Mouse (Mus musculus): ENCODE measurements at regions not wholly inside any gene's neighbourhood (a gene's known extent, or its start where the extent isn't known, plus 50 kb on each side); places are given as distances from the start of the nearest gene placed in this dataset.
A peak's percentile ranks its signal among the peaks of the same experiment; 100 is the strongest.

- no peaks in the 10 kb centered on the region for H3K27me3 ChIP-seq (ENCODE audit: control insufficient read depth, insufficient read depth, low read length)
- H3K4me2 ChIP-seq (ENCODE audit: low read depth, low read length) = no peak overlapping the region
Measured at GRCm38 (mm10) chr5:64566451-64567390, 236.5 kb upstream of the Klf3 start.

GRCm38 (mm10) chr5:64567813-64568212 is 235.4 kb upstream of the Klf3 start:
- H3K9me3 ChIP-seq (replicated peaks; ENCODE audit: control insufficient read depth, low read length) = no peaks in the 10 kb centered on the region
- no peak for ATAC-seq (ENCODE audit: insufficient read depth, low FRiP score)
- no peaks in the 10 kb centered on the region for H3K4me1 ChIP-seq (ENCODE audit: control insufficient read depth, insufficient read depth, low read length)
- 62% methylated on average over 5 of the region's 5 CpGs for WGBS
- no peak overlapping the region for H3K27ac ChIP-seq (ENCODE audit: low read length)
- no peaks in the 10 kb centered on the region for H3K27me3 ChIP-seq (ENCODE audit: control insufficient read depth, insufficient read depth, low read length)
- no peaks in the 10 kb centered on the region for H3K36me3 ChIP-seq (ENCODE audit: control insufficient read depth, insufficient read depth, low read length)
- H3K9ac ChIP-seq (ENCODE audit: low read length) = no peak overlapping the region
- no peak overlapping the region for H3K4me2 ChIP-seq (ENCODE audit: low read depth, low read length)
- H3K4me3 ChIP-seq (replicated peaks; ENCODE audit: low read length) = no peak overlapping the region

More at GRCm38 (mm10) chr5:64566451-64567390, 236.5 kb upstream of the Klf3 start:
- H3K27ac ChIP-seq (ENCODE audit: low read length) = no peak overlapping the region
- H3K9ac ChIP-seq (ENCODE audit: low read length) = no peak overlapping the region
- H3K4me1 ChIP-seq (ENCODE audit: control insufficient read depth, insufficient read depth, low read length) = no peaks in the 10 kb centered on the region
- H3K9me3 ChIP-seq (replicated peaks; ENCODE audit: control insufficient read depth, low read length) = no peaks in the 10 kb centered on the region
- no peaks in the 10 kb centered on the region for H3K36me3 ChIP-seq (ENCODE audit: control insufficient read depth, insufficient read depth, low read length)
- no peak for ATAC-seq (ENCODE audit: insufficient read depth, low FRiP score)
- WGBS = 78% methylated on average over 13 of the region's 13 CpGs
- H3K4me3 ChIP-seq (replicated peaks; ENCODE audit: low read length) = no peak overlapping the region

GRCm38 (mm10) chr5:64568294-64568693 is 234.9 kb upstream of the Klf3 start:
- no peak for ATAC-seq (ENCODE audit: insufficient read depth, low FRiP score)
- no peaks in the 10 kb centered on the region for H3K9me3 ChIP-seq (replicated peaks; ENCODE audit: control insufficient read depth, low read length)
- H3K36me3 ChIP-seq (ENCODE audit: control insufficient read depth, insufficient read depth, low read length) = no peaks in the 10 kb centered on the region
- H3K4me2 ChIP-seq (ENCODE audit: low read depth, low read length) = no peak overlapping the region
- H3K4me3 ChIP-seq (replicated peaks; ENCODE audit: low read length) = no peak overlapping the region
- no peaks in the 10 kb centered on the region for H3K4me1 ChIP-seq (ENCODE audit: control insufficient read depth, insufficient read depth, low read length)
- H3K27me3 ChIP-seq (ENCODE audit: control insufficient read depth, insufficient read depth, low read length) = no peaks in the 10 kb centered on the region
- H3K9ac ChIP-seq (ENCODE audit: low read length) = no peak overlapping the region
- H3K27ac ChIP-seq (ENCODE audit: low read length) = no peak overlapping the region
- 94% methylated on average over 3 of the region's 3 CpGs for WGBS

GRCm38 (mm10) chr5:64574386-64574785 is 228.8 kb upstream of the Klf3 start:
- H3K27ac ChIP-seq (ENCODE audit: low read length) = no peak overlapping the region
- H3K9me3 ChIP-seq (replicated peaks; ENCODE audit: control insufficient read depth, low read length) = no peaks in the 10 kb centered on the region
- H3K27me3 ChIP-seq (ENCODE audit: control insufficient read depth, insufficient read depth, low read length) = no peaks in the 10 kb centered on the region
- H3K4me1 ChIP-seq (ENCODE audit: control insufficient read depth, insufficient read depth, low read length) = peaks cover 18% of the 10 kb centered on the region
- H3K36me3 ChIP-seq (ENCODE audit: control insufficient read depth, insufficient read depth, low read length) = no peaks in the 10 kb centered on the region
- no peak overlapping the region for H3K4me2 ChIP-seq (ENCODE audit: low read depth, low read length)
- no peak overlapping the region for H3K4me3 ChIP-seq (replicated peaks; ENCODE audit: low read length)
- H3K9ac ChIP-seq (ENCODE audit: low read length) = no peak overlapping the region
- ATAC-seq (ENCODE audit: insufficient read depth, low FRiP score) = no peak
- 92% methylated on average over 10 of the region's 10 CpGs for WGBS

- no peak overlapping the region for H3K4me3 ChIP-seq (replicated peaks; ENCODE audit: low read length)
- H3K27ac ChIP-seq (ENCODE audit: low read length) = peak overlapping the region; percentile 62; the same call in 1 of the 2 replicates
- H3K27me3 ChIP-seq (ENCODE audit: control insufficient read depth, insufficient read depth, low read length) = no peaks in the 10 kb centered on the region
- H3K4me2 ChIP-seq (ENCODE audit: low read depth, low read length) = no peak overlapping the region
- no peaks in the 10 kb centered on the region for H3K36me3 ChIP-seq (ENCODE audit: control insufficient read depth, insufficient read depth, low read length)
- peaks cover 29% of the 10 kb centered on the region for H3K4me1 ChIP-seq (ENCODE audit: control insufficient read depth, insufficient read depth, low read length)
- H3K9ac ChIP-seq (ENCODE audit: low read length) = no peak overlapping the region
- H3K9me3 ChIP-seq (replicated peaks; ENCODE audit: control insufficient read depth, low read length) = no peaks in the 10 kb centered on the region
- peak; percentile 38; the same call in 1 of the 2 replicates for ATAC-seq (ENCODE audit: insufficient read depth, low FRiP score)
- 50% methylated on average over 6 of the region's 6 CpGs for WGBS
Measured at GRCm38 (mm10) chr5:64575896-64576295, 227.3 kb upstream of the Klf3 start.

GRCm38 (mm10) chr5:64576426-64577262 is 226.5 kb upstream of the Klf3 start:
- no peak overlapping the region for H3K4me3 ChIP-seq (replicated peaks; ENCODE audit: low read length)
- H3K27ac ChIP-seq (ENCODE audit: low read length) = peak overlapping the region; percentile 62
- no peak for ATAC-seq (ENCODE audit: insufficient read depth, low FRiP score)
- H3K27me3 ChIP-seq (ENCODE audit: control insufficient read depth, insufficient read depth, low read length) = no peaks in the 10 kb centered on the region
- H3K9me3 ChIP-seq (replicated peaks; ENCODE audit: control insufficient read depth, low read length) = no peaks in the 10 kb centered on the region
- peaks cover 36% of the 10 kb centered on the region for H3K4me1 ChIP-seq (ENCODE audit: control insufficient read depth, insufficient read depth, low read length)
- no peak overlapping the region for H3K4me2 ChIP-seq (ENCODE audit: low read depth, low read length)
- H3K36me3 ChIP-seq (ENCODE audit: control insufficient read depth, insufficient read depth, low read length) = no peaks in the 10 kb centered on the region
- H3K9ac ChIP-seq (ENCODE audit: low read length) = no peak overlapping the region
- 63% methylated on average over 19 of the region's 19 CpGs for WGBS

GRCm38 (mm10) chr5:64577424-64577823 is 225.8 kb upstream of the Klf3 start:
- 56% methylated on average over 7 of the region's 7 CpGs for WGBS
- no peaks in the 10 kb centered on the region for H3K36me3 ChIP-seq (ENCODE audit: control insufficient read depth, insufficient read depth, low read length)
- H3K4me1 ChIP-seq (ENCODE audit: control insufficient read depth, insufficient read depth, low read length) = peaks cover 41% of the 10 kb centered on the region
- no peak overlapping the region for H3K4me3 ChIP-seq (replicated peaks; ENCODE audit: low read length)
- H3K9ac ChIP-seq (ENCODE audit: low read length) = no peak overlapping the region
- peak overlapping the region; percentile 62; the same call in 1 of the 2 replicates for H3K27ac ChIP-seq (ENCODE audit: low read length)
- H3K27me3 ChIP-seq (ENCODE audit: control insufficient read depth, insufficient read depth, low read length) = no peaks in the 10 kb centered on the region
- H3K4me2 ChIP-seq (ENCODE audit: low read depth, low read length) = no peak overlapping the region
- no peak for ATAC-seq (ENCODE audit: insufficient read depth, low FRiP score)
- H3K9me3 ChIP-seq (replicated peaks; ENCODE audit: control insufficient read depth, low read length) = no peaks in the 10 kb centered on the region

GRCm38 (mm10) chr5:64578536-64578935 is 224.7 kb upstream of the Klf3 start:
- Histone ChIP-seq H3K9ac (ENCODE audit: low read length) (no peak overlapping the region), H3K4me2 (ENCODE audit: low read depth, low read length) (no peak overlapping the region), H3K4me1 (ENCODE audit: control insufficient read depth, insufficient read depth, low read length) (peaks cover 41% of the 10 kb centered on the region), H3K27ac (ENCODE audit: low read length) (peak overlapping the region; percentile 93; the same call in 1 of the 2 replicates), H3K36me3 (ENCODE audit: control insufficient read depth, insufficient read depth, low read length) (no peaks in the 10 kb centered on the region), H3K9me3 (replicated peaks; ENCODE audit: control insufficient read depth, low read length) (no peaks in the 10 kb centered on the region), H3K4me3 (replicated peaks; ENCODE audit: low read length) (no peak overlapping the region), H3K27me3 (ENCODE audit: control insufficient read depth, insufficient read depth, low read length) (no peaks in the 10 kb centered on the region)
- ATAC-seq (ENCODE audit: insufficient read depth, low FRiP score) = no peak
- 93% methylated on average over 6 of the region's 6 CpGs for WGBS

GRCm38 (mm10) chr5:64579086-64579485 is 224.1 kb upstream of the Klf3 start:
- Histone ChIP-seq H3K9me3 (replicated peaks; ENCODE audit: control insufficient read depth, low read length) (no peaks in the 10 kb centered on the region), H3K27me3 (ENCODE audit: control insufficient read depth, insufficient read depth, low read length) (no peaks in the 10 kb centered on the region), H3K4me3 (replicated peaks; ENCODE audit: low read length) (no peak overlapping the region), H3K27ac (ENCODE audit: low read length) (peak overlapping the region; percentile 93), H3K4me2 (ENCODE audit: low read depth, low read length) (peak overlapping the region; percentile 47; the same call in 1 of the 2 replicates), H3K36me3 (ENCODE audit: control insufficient read depth, insufficient read depth, low read length) (no peaks in the 10 kb centered on the region), H3K9ac (ENCODE audit: low read length) (no peak overlapping the region), H3K4me1 (ENCODE audit: control insufficient read depth, insufficient read depth, low read length) (peaks cover 41% of the 10 kb centered on the region)
- WGBS = 29% methylated on average over 5 of the region's 5 CpGs
- ATAC-seq (ENCODE audit: insufficient read depth, low FRiP score) = no peak
